Mouse (Mus musculus): ENCODE data around the gene H2-Q2.
"Not testable (repeated sequence)": the region's sequence is repeated elsewhere in the genome, so short reads cannot be mapped to it uniquely, and the experiment has no call there.

H2-Q2 gene

DNA sequence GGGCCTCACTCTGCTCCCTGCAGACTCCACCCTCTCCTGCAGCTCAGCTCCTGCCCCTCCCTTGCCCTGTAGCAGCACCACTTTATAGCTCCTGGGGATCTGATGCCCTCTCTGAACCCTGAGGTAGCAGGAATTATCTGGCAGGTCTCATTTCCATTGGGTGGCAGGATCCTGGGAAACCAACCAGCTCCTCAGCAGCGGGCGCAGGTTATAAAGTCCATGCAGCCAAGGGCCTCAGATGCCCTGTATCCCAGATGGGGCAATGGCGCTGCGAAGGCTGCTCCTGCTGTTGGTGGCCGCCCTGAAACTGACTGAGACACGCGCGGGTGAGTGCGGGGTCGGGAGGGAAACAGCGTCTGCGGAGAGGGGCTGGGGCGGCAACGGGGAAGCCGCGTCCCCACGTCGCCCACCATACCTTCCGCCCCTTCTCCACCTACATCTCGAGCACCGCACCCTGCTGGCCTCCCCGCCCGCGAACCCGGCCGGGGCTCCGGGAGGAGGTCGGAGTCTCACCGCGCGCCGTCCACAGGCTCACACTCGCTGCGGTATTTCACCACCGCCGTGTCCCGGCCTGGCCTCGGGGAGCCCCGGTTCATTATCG is at the start of gene H2-Q2:
Gene H2-Q2 (plus strand): TSS at position 172 of the 601 bp plus-strand sequence.
- no peak for DNase-seq (ENCODE audit: low spot score in 2 of 2)

DNA sequence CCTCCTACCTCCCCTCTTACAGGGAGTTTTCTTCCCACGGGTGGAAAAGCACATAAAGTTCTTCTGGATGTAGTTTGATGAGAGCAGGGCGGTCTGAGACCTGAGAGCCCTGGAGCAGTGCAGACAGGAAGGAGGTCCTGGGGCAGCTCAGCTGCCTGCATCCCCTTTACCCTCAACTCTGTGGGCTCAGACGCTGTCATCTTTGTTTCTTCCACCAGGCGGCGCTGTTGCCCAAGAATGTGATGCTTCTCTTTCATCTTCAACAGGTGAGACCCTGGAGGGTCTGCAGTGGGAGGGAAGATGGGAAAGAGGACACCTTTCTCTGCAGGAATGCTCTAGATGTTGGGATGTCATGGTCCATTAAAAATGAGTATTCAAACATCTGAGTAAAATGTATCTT is 46.2 kb upstream of the H2-Q2 start:
- peak; percentile 74 to 83 for DNase-seq (ENCODE audit: low spot score in 2 of 2)

DNA sequence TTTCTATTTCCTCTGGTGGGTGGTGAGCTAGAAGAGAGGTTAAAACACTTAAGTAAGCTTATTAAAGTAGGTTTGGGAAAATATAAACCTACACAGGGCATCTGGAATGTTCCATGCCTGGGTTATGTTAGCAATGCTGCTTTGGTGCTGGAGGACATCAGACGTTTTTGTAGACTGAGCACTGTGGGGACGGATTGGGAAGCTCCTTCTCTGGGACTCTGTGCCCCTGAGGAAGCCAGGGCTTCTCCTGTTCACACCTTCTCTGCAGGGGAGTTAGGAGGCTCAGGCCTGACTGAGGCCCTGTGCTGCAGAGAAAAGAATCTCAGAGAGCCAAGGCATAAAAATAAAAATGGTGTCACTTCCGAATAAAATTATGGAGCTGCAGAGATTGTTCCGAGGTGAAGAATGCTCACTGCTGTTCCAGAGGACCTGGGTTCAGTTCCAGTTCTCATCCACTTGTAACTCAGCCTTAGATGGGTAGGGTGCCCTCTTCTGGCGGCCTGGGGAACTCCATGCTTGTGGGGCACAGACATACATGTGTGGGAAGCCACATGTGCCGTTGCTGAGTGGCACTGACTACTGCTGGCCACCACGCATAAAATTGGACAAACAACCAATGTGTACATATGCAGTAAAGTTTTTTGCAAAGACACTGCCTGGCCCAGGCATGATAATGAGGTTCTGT is 41.6 kb upstream of the H2-Q2 start:
- peak in 1 of 2 experiments; percentile 45 for DNase-seq (ENCODE audit: low spot score in 2 of 2)

DNA sequence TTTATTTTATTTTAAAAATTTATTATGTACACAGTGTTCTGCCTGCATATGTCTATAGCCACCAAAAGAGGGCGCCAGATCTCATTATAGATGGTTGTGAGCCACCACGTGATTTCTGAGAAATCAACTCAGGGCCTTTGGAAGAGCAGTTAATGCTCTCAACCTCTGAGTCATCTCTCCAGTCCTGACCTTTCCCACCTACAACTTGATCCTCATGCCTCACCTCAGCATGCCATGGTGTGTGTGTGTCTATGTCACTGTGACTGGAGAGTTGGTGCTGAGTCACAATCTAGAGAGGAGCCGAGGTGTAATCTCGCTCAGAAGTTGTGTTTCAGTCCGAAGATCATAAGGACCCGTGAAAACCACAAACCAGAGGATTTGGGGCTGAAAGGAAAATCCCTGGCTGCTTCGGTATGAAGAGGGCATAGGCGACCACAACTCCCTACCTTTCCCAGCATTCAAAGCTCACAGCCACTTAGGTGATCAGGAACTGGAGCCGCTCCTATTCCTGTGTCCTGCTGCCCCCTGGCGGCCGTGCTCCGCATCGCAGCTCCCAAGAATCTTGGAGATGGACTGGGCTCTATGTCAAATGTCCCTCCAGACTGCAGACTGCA is 40.3 kb upstream of the H2-Q2 start:
- DNase-seq (ENCODE audit: low spot score in 2 of 2) = peak; percentile 79 to 88

DNA sequence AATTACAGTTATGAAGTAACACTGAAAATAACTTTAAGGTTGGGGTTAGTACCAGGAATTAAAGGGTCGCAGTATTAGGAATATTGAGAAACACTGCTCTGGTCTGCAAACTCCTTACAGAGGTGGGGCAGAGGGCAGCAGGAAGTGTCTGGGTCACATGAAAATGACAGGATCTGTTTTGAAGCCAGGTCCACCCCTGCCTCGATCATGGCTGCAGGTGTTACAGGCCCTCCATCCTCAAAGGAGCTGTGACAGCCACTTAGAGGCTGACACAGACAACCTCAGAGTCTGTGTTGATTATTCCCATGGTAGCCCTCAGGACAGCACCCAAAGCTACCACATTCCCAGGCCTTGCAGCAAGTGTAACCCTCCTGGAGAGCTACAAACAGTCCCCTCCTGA is 38.8 kb upstream of the H2-Q2 start:
- no peak for DNase-seq (ENCODE audit: low spot score in 2 of 2)

DNA sequence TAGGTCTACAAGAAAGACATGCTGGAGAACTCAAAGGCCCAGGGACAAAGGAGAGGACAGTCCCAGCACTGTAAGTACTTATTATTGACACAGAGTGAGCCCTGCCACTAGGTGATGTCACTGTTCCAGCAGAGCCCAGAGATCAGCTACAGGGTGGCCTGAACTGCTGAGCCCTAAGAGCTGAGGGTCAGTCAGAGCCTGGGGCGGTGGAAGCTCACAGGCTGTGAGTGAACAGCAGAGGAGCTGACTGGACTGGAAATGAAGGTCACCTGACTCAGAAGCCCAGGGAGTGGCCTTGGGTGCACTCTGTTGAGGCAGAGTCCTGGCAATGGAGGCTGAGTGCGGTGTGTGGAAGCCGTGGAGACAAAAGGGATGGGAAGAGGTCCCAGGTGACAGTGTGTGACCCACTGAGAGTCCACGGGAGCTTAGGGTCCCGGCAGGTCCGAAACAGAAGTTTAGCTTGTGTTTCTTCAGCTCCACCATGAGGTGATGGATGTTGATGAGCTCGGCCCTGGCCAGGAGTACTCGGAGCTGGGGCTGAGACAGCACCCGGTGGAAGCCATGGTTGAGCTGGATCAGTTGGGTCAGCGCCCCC is 38.2 kb upstream of the H2-Q2 start:
- DNase-seq (ENCODE audit: low spot score in 2 of 2) = no peak

DNA sequence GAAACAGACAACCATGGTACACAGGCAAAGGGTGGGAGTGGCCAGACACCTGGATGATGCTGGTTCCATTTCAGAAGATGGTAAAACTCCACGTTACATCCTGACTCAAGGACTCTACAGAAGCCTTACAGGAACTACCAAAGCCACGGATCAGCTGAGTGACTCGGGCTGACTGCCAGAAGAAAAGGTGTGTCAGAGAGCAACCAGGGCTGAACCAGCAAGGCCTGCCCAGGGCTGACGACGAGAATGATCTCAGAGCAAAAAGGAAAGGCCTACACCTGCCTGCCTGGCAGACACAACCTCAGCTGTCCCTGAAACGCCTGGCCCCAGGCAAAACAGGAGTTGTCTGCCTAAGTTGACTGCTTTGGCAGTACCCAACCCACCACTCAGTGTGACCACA is 37.6 kb upstream of the H2-Q2 start:
- DNase-seq (ENCODE audit: low spot score in 2 of 2) = no peak

DNA sequence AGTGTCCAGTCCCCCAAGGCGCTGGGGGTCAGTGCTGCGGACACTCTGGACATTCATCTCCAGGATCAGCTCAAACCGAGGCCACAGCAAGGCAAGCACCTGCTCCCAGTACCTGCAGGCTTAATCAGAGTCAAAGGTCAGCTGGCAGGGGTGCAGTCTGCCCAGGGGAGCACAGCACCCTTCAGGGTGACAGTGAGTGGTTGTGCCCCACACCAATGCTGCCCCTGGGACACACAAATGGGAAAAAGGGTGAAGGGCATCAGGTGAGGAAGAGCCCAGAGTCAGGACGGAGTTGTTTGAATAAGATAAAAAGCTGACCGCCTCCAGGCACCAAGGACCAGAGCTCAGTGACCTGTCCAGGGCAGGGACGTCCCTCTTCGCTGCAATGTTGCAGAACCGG is 37.1 kb upstream of the H2-Q2 start:
- DNase-seq (ENCODE audit: low spot score in 2 of 2) = not testable (repeated sequence)

DNA sequence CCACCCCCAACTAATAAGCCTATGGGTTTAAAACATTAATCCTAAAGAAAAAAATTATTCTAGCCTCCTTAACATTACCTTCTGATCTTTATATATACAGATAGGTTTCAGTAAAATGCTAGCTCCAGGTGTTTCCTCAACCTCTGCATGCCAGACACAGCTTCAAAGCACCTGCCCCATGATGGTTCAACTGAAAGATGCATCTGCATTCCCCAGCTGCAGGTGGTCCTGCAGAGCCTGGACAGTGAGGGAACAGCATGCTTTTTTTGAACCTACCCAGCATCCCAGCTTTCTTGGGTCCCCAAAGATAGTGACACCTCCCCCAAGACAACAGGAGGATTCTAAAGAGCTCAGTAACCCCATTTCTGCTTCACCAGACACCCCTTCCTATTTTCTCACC is 23.4 kb upstream of the H2-Q2 start:
- DNase-seq (ENCODE audit: low spot score in 2 of 2) = no peak

DNA sequence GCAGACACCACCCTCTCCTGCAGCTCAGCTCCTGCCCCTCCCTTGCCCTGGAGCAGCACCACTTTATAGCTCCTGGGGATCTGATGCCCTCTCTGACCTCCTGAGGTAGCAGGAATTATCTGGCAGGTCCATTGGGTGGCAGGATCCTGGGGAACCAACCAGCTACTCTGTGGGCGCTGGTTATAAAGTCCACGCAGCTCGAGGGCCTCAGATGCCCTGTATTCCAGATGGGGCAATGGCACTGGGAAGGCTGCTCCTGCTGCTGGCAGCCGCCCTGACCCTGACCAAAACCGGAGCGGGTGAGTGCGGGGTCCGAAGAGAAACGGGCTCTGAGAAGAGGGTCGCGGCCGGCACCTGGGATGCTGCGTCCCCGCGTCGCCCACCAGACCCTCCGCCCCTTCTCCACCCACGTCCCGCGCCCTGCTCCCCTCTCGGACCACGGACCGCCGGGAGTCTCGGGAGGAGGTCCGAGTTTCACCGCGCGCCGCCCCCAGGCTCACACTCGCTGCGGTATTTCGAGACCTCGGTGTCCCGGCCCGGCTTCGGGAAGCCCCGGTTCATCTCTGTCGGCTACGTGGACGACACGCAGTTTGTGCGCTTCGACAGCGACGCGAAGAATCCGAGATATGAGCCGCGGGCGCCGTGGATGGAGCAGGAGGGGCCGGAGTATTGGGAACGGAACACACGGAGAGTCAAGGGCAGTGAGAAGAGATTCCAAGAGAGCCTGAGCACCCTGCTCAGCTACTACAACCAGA is 21.5 kb upstream of the H2-Q2 start, which contains the start of gene H2-Q1:
Gene H2-Q1 (plus strand): TSS at position 79 of the 755 bp plus-strand sequence.
- no peak for DNase-seq (ENCODE audit: low spot score in 2 of 2)

DNA sequence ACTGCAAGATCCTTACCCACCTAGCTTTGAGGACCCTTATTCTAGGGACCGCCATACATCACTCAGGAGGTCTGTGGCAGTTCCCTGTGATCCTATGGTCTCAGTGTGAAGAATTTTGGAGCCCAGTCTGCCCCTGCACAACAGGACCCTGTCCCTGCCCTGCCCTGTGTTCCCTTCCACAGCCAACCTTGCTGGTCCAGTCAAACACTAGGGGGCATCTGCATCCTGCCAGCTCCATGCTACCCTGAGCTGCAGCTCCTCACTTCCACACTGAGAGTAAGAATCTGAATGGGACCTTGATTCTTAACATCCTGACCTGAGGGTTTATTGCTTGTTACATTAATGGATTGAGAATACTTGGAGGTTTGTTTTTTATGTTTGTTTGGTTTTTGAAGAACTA is 16.9 kb upstream of the H2-Q2 start:
- not testable (repeated sequence) for DNase-seq (ENCODE audit: low spot score in 2 of 2)

DNA sequence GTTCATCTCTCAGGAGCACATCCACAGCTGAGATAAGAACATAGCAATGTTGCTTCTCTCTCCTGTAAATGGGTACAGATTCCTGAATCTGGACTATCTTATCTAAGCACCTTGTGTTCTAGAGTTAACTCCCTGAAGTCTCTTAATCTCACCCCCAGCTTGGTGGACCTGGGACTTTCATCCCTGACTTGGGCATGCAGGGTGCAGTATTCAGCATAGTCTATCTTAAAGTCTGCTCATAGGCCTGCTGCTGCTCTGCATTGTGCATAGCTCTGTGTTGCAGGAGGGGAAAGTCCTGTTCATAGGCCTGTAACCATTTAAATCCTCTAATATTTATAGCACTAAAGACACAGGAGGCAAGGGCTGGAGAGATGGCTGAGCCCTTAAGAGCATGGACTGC is 16.0 kb upstream of the H2-Q2 start:
- not testable (repeated sequence) for DNase-seq (ENCODE audit: low spot score in 2 of 2)

DNA sequence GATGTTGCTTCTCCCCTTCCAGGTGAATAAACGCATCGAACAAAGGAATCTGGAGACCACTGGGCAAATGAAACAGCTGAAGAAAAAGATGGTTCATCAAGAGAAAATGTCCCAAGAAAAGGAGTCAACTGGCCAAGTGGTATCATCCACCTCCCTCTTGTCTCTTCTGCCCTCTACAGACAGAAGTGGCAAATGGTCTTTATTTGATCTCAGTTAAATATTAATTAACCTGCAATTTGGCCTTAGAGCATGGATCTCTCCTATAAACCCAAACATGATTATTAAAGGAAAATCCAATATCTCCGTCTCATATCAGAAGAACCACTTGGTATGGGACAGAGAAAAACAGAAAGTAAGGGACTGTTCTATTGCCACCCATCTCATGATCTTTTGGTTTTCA is 12.3 kb upstream of the H2-Q2 start:
- DNase-seq (ENCODE audit: low spot score in 2 of 2) = not testable (repeated sequence)

DNA sequence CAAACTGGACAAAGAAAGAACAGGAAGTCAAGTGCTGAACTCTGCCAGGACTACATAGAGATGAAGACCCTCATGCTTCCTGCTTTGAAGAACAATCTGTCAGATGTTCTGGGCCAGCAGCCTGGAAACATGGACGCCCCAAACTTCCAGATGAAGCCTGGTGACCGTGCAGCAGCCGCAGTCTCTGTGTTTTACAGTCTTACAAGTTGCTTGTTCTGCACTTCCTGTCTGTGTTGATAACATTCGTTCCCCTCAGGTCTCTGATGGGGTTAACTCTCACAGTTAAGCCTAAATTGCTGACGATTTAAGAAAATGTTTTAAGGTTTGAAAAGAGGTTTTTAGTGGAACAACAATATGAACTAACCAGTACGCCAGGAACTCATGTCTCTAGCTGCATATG is 10.5 kb upstream of the H2-Q2 start:
- DNase-seq (ENCODE audit: low spot score in 2 of 2) = not testable (repeated sequence)

DNA sequence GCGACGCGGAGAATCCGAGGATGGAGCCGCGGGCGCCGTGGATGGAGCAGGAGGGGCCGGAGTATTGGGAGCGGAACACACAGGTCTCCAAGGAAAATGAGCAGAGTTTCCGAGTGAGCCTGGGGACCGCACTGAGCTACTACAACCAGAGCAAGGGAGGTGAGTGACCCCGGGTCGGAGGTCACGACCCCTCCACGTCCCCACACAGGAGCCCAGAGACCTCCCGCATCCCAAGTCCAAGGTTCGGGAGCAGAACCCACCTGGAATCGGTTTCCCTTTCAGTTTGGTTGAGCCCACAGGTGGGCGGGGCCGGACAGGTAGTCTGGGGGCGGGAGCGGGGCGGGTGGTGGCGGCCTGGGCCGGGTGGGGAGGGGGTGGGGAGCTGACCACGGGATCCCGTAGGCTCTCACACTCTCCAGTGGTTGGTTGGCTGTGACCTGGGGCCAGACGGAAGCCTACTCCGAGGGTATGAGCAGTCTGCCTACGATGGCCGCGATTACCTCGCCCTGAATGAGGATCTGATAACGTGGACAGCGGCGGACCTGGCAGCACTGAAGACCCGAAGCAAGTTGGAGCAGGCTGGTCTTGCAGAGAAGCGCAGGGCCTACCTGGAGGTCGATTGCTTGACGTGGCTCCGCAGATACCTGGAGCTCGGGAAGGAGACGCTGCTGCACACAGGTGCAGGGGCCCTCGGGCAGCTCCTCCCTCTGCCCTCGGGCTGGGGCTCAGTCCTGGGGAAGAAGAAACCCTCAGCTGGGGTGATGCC is 852 bp downstream of the H2-Q2 start:
- no peak for DNase-seq (ENCODE audit: low spot score in 2 of 2)

DNA sequence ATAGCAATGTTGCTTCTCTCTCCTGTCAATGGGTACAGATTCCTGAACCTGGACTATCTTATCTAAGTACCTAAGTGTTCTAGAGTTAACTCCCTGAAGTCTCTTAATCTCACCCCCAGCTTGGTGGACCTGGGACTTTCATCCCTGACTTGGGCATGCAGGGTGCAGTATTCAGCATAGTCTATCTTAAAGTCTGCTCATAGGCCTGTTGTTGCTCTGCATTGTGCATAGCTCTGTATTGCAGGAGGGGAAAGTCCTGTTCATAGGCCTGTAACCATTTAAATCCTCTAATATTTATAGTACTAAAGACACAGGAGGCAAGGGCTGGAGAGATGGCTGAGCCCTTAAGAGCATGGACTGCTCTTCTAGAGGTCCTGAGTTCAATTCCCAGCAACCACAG is 5.6 kb downstream of the H2-Q2 start:
- DNase-seq (ENCODE audit: low spot score in 2 of 2) = not testable (repeated sequence)

DNA sequence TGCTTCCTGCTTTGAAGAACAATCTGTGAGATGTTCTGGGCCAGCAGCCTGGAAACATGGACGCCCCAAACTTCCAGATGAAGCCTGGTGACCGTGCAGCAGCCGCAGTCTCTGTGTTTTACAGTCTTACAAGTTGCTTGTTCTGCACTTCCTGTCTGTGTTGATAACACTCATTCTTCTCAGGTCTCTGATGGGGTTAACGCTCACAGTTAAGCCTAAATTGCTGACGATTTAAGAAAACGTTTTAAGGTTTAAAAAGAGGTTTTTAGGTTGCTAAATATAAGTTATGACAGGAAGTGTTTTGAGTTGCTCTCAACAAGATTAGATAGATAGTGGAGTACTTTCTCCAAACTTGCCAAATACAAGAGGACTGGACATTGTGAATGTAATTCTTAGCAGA is 11.2 kb downstream of the H2-Q2 start:
- DNase-seq (ENCODE audit: low spot score in 2 of 2) = peak in 1 of 2 experiments; percentile 40

DNA sequence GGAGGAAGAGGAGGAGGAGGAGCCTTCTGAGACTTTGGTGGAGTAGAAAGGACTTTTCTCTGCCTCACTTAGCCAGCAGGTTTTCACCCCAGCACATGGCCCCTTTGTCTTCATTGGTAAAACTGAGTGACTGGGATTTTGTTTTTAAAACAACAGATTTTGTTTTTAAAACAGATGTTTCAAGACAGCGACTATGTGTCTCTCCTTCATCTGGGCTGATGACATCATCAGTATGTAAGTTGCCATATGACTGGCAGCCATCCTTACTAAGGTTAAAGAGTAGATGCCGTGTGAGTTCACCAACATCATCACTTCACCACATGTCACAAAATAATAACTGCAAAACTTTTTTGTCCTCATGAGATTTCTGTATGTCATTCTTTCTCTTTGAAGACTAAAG is 12.0 kb downstream of the H2-Q2 start:
- DNase-seq (ENCODE audit: low spot score in 2 of 2) = no peak

DNA sequence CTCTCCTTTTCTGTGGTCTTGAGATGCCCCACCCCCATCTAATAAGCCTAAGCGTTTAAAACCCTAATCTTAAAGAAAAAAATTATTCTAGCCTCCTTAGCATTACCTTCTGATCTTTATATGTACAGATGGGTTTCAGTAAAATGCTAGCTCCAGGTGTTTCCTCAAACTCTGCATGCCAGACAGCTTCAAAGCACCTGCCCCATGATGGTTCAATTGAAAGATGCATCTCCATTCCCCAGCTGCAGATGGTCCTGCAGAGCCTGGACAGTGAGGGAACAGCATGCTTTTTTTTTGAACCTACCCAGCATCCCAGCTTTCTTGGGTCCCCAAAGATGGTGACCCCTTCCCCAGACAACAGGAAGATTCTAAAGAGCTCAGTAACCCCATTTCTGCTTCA is 15.0 kb downstream of the H2-Q2 start:
- DNase-seq (ENCODE audit: low spot score in 2 of 2) = no peak

DNA sequence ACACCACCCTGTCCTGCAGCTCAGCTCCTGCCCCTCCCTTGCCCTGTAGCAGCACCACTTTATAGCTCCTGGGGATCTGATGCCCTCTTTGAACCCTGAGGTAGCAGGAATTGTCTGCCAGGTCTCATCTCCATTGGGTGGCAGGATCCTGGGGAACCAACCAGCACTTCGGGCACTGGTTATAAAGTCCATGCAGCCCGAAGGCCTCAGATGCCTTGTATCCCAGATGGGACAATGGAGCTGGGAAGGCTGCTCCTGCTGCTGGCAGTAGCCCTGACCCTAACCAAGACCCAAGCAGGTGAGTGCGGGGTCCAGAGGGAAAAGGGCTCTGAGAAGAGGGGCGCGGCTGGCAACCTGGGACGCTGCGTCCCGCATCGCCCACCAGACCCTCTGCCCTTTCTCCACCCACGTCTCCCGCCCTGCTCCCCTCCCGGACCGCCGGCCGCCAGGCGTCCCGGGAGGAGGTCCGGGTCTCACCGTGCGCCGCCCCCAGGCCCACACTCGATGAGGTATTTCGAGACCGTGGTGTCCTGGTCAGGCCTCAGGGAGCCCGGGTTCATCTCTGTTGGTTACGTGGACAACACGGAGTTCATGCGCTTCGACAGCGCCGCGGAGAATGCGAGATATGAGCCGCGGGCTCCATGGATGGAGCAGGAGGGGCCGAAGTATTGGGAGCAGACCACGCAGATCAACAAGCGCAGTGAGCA is 16.9 kb downstream of the H2-Q2 start:
- no peak for DNase-seq (ENCODE audit: low spot score in 2 of 2)

DNA sequence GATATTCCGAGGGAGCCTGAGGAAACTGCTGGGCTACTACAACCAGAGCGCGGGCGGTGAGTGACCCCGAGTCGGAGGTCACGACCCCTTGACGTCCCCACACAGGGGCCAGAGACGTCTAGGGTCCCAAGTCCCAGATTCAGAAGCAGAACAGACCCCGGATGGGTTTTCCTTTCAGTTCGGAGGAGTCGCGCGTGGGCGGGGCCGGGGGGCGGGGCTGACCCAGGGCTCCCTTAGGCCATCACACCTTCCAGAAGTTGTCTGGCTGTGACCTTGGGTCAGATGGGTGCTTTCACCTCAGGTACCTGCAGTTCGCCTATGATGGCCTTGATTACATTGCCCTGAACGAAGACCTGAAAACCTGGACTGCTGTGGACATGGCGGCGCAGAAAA is 17.4 kb downstream of the H2-Q2 start:
- no peak for DNase-seq (ENCODE audit: low spot score in 2 of 2)
